Mouse (Mus musculus): Measurements from ENCODE around the gene Tob1. TPM values are rescaled to one million over a fixed set of nuclear protein-coding genes. Genes with fewer than 3 reads are reported as not detected.
A peak's percentile ranks its signal among the peaks of the same experiment; 100 is the strongest.

Tob1 gene
- polyA plus RNA-seq, 1 experiment = 8.0 TPM

GRCm38 (mm10) chr11:94211651-94212488 lies 616 bp downstream of the Tob1 start:
- TF ChIP-seq GATA1 (IDR thresholded peaks at IDR 0.05; ENCODE audit: low read length) = no peak

DNA sequence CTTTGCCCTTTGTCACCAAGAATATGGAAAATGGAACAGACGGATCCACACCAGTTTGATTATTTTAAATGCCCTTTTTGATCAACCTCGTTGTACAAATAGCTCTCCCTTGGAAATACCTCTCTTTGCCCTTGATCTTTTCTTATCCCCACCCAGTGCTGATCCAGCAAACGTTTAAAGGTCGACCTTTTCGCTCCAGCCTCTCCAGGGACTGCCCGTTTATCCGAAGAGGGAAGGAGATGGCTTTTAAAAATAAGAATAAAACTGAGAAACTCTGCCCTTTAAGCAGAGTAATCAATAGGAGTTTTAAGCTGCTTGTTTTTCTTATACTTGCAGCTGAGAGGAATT lies 1.2 kb downstream of the Tob1 start:
- no peak for TF ChIP-seq GATA1 (IDR thresholded peaks at IDR 0.05; ENCODE audit: low read length)

DNA sequence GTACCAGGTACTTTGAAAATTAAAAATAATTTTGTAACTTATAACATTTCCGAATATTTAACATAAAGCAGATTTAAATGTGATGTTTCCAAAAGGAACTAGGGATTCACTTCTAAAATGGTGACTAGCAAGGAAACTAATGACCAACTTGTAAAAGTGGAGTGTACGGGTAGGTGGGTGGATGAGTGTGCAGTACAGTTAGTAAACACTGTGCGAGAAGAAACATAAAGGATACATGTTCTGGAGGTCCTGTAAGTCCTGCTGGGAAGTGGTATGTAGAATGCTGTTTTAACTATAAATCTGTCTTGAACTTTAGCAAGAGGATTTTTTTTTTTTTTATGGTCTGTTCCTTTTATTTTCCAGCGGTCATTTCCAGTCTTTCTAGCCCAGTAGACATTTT lies 1.7 kb downstream of the Tob1 start:
- no peak for TF ChIP-seq GATA1 (IDR thresholded peaks at IDR 0.05; ENCODE audit: low read length)

- TF ChIP-seq GATA1 (IDR thresholded peaks at IDR 0.05; ENCODE audit: low read length) = no peak
These were observed 2.7 kb downstream of the Tob1 start for GRCm38 (mm10) chr11:94213735-94214594.

DNA sequence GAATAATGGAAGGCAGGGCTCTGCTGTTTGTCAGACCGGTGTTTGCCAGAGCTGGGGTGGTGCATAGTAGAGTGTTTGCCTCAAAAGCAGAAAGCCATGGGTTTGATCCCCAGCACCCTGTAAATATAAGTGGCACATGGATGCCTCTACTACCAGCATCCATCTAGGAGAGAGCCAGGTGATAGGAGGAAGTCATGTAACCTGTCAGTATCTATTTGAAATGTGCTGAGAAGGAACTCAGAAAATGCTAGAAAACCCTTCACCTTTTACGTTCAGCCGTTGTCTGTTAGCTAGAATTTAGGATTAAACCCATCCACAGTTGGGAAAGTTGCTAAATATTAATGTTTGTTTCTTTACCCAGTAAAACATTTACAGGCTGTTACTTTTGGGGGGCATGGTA lies 4.3 kb downstream of the Tob1 start:
- TF ChIP-seq GATA1 (IDR thresholded peaks at IDR 0.05; ENCODE audit: low read length) = no peak

DNA sequence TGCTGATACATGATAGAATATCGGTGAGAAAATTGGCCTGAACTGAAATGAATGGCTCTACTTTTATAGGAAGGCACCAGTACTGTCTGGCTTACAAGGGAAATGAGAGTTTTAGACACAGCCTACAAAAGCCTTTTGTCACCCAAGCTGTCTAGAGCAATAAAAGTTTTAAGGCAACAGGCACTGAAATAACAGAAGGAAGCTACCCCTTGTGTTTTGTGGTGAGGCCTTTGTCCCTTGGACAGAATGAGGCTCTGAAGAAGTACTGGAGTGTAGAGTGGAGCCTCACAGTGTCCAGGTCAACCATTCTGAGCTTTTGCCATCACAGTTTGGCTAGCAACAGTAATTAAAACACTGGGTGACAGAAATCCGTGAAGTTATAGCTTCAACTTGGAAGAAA lies 5.0 kb downstream of the Tob1 start:
- TF ChIP-seq GATA1 (IDR thresholded peaks at IDR 0.05; ENCODE audit: low read length) = no peak

- TF ChIP-seq GATA1 (IDR thresholded peaks at IDR 0.05; ENCODE audit: low read length) = no peak
These were observed 10.0 kb downstream of the Tob1 start for GRCm38 (mm10) chr11:94221257-94221656.

GRCm38 (mm10) chr11:94223531-94223930 lies 12.3 kb downstream of the Tob1 start:
- TF ChIP-seq GATA1 (IDR thresholded peaks at IDR 0.05; ENCODE audit: low read length) = no peak

GRCm38 (mm10) chr11:94225985-94226384 lies 14.7 kb downstream of the Tob1 start:
- no peak for TF ChIP-seq GATA1 (IDR thresholded peaks at IDR 0.05; ENCODE audit: low read length)

DNA sequence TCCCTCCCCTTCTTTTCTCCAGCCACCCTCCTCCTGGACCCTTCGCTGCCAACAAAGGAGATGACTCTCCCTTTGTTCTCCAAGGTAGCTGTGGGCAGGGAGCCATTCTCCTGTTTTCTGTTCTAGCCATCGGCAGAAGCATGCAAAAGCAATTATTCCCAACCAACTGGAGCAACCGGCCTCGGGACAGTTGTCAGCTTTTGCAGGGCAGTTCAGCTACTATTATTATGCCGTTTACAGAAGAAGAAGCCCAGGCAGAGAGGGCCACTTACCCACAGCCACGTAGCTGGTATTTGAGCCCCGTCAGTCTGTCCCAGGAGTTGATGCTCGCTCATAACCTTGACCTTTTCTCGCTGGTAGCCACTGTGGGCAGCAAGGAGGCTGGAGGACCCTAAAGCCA lies 17.2 kb downstream of the Tob1 start:
- no peak for TF ChIP-seq GATA1 (IDR thresholded peaks at IDR 0.05; ENCODE audit: low read length)

DNA sequence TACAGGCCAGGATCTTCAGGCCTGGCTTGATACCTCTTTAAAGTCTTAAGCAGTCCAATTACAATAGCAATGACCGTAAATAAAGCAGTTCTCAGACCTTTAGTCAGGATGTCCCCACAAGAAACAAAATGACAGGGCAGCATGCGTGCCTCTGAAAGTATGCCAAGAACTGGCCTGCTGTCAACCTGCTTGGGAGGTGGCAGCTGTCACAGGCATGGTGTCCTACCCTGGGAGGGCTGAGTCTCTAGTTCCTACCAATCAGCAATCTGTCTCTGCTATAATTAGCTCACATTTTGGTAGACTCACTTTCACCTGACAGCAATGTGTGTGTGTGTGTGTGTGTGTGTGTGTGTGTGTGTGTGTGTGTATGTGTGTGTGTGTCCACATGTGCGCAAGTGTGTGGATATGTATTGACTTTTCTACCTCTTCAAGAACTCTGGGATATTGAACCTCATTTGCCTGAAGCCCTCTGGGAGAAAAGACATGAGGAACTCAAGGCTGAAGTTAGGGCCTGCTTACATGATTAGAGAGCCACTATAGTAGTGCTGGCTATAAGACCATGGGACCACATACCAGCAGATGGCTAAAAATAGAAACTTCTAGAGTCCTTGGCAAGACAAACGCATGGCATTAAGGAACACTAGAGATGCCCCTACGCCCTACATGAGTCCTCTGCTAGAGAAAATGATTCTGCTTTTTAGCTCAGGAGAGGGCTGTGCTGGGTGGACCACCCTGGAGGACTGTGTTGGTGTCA lies 18.1 kb downstream of the Tob1 start:
- TF ChIP-seq GATA1 (IDR thresholded peaks at IDR 0.05; ENCODE audit: low read length) = no peak

- no peak for TF ChIP-seq GATA1 (IDR thresholded peaks at IDR 0.05; ENCODE audit: low read length)
These were observed 19.0 kb downstream of the Tob1 start for GRCm38 (mm10) chr11:94230244-94230643.

GRCm38 (mm10) chr11:94231821-94232552 lies 20.7 kb downstream of the Tob1 start:
- no peak for TF ChIP-seq GATA1 (IDR thresholded peaks at IDR 0.05; ENCODE audit: low read length)

GRCm38 (mm10) chr11:94233405-94233804 lies 22.2 kb downstream of the Tob1 start:
- TF ChIP-seq GATA1 (IDR thresholded peaks at IDR 0.05; ENCODE audit: low read length) = no peak

- peak; percentile 67 for TF ChIP-seq GATA1 (IDR thresholded peaks at IDR 0.05; ENCODE audit: low read length)
These were observed 23.1 kb downstream of the Tob1 start for GRCm38 (mm10) chr11:94234380-94234779.

All from G1E-ER4 (cell line).